Comparison of ENCODE assay signal across 9 mouse cellular contexts in genomic region chr5:93000774-93001757, GRCm38 (mm10). TPM values are rescaled to one million over a fixed set of nuclear protein-coding genes. Genes with fewer than 3 reads are reported as not detected.
A peak's percentile ranks its signal among the peaks of the same experiment; 100 is the strongest.
DNase-seq lines count a peak whose midpoint lies in the region; ATAC-seq lines count a peak whose summit lies in the region.
"Had no signal": no experiment of that assay in that cellular context is flagged by ENCODE, and none has a peak within 500 bp of the region (broad histone marks: within the 10 kb centered on the region; RNA-seq: fewer than 3 reads in every experiment).

No protein-coding gene starts in this region.

- WGBS in hindbrain, embryonic 10.5 days, result 81% methylated on average over 17 of the region's 17 CpGs
- WGBS in hindbrain, embryonic 11.5 days, result 75% methylated on average over 17 of the region's 17 CpGs
- WGBS in embryonic facial prominence, embryonic 15.5 days, result 33% methylated on average over 17 of the region's 17 CpGs

- H3K36me3 ChIP-seq in hindbrain, embryonic 10.5 days, result no peaks in the 10 kb centered on the region
- no peaks in the 10 kb centered on the region for H3K36me3 ChIP-seq in hindbrain, embryonic 11.5 days (ENCODE audit: control insufficient read depth, insufficient read depth, low read length)
- no peaks in the 10 kb centered on the region for H3K36me3 ChIP-seq in embryonic facial prominence, embryonic 15.5 days
- H3K36me3 ChIP-seq in megakaryocyte, embryonic 14.5 days (replicated peaks; ENCODE audit: low read length), result no peaks in the 10 kb centered on the region

- no peak overlapping the region for H3K4me3 ChIP-seq in hindbrain, embryonic 10.5 days
- H3K4me3 ChIP-seq in hindbrain, embryonic 11.5 days (ENCODE audit: low read depth, low read length), result no peak overlapping the region
- no peak overlapping the region for H3K4me3 ChIP-seq in embryonic facial prominence, embryonic 15.5 days (replicated peaks)
- peak overlapping the region; percentile 38 for H3K4me3 ChIP-seq in megakaryocyte, embryonic 14.5 days (replicated peaks)

- no peaks in the 10 kb centered on the region for H3K9me3 ChIP-seq in hindbrain, embryonic 10.5 days
- no peaks in the 10 kb centered on the region for H3K9me3 ChIP-seq in hindbrain, embryonic 11.5 days (ENCODE audit: control insufficient read depth, low read length)
- H3K9me3 ChIP-seq in embryonic facial prominence, embryonic 15.5 days (replicated peaks), result no peaks in the 10 kb centered on the region
- no peaks in the 10 kb centered on the region for H3K9me3 ChIP-seq in megakaryocyte, embryonic 14.5 days

- intact Hi-C loops in heart, postnatal 25 days (cut with DNase I), result loop anchor here (5.0 kb wide), 1 partner anchor 91 kb away; the partner anchor contains the start of gene Sept11
- intact Hi-C loops in left cerebral cortex, postnatal 10 days (cut with DNase I), result no loop called here

- no peak overlapping the region for H3K4me2 ChIP-seq in hindbrain, embryonic 11.5 days (replicated peaks; ENCODE audit: low read depth, low read length)
- H3K4me2 ChIP-seq in embryonic facial prominence, embryonic 15.5 days (replicated peaks), result no peak overlapping the region

- no peak for ATAC-seq in hindbrain, embryonic 11.5 days (ENCODE audit: low FRiP score)
- ATAC-seq in embryonic facial prominence, embryonic 15.5 days (ENCODE audit: insufficient number of reproducible peaks, low FRiP score, low TSS enrichment, low read depth), result no peak
- no peak for ATAC-seq in cerebellum, adult (ENCODE audit: insufficient number of reproducible peaks, low FRiP score, low TSS enrichment)

- peaks cover 38% of the 10 kb centered on the region for H3K4me1 ChIP-seq in hindbrain, embryonic 10.5 days (replicated peaks)
- H3K4me1 ChIP-seq in hindbrain, embryonic 11.5 days (replicated peaks; ENCODE audit: control insufficient read depth, insufficient read depth, low read length), result no peaks in the 10 kb centered on the region
- peaks cover 48% of the 10 kb centered on the region for H3K4me1 ChIP-seq in embryonic facial prominence, embryonic 15.5 days
- H3K4me1 ChIP-seq in megakaryocyte, embryonic 14.5 days, result peaks cover 58% of the 10 kb centered on the region

- no peaks in the 10 kb centered on the region for H3K27me3 ChIP-seq in hindbrain, embryonic 10.5 days (ENCODE audit: insufficient read depth, poor library complexity, severe bottlenecking)
- no peaks in the 10 kb centered on the region for H3K27me3 ChIP-seq in hindbrain, embryonic 11.5 days (ENCODE audit: control insufficient read depth, insufficient read depth, low read length)
- H3K27me3 ChIP-seq in embryonic facial prominence, embryonic 15.5 days, result no peaks in the 10 kb centered on the region
- H3K27me3 ChIP-seq in megakaryocyte, embryonic 14.5 days (replicated peaks), result peaks cover 5% of the 10 kb centered on the region

- H3K27ac ChIP-seq in hindbrain, embryonic 10.5 days, result peak overlapping the region; percentile 75
- H3K27ac ChIP-seq in hindbrain, embryonic 11.5 days (ENCODE audit: low read depth, low read length), result no peak overlapping the region
- peak overlapping the region; percentile 85 for H3K27ac ChIP-seq in embryonic facial prominence, embryonic 15.5 days (replicated peaks)

- DNase-seq in hindbrain, embryonic 10.5 days (ENCODE audit: low spot score), result no peak
- no peak for DNase-seq in hindbrain, embryonic 11.5 days (ENCODE audit: low spot score)
- peak; percentile 45 for DNase-seq in heart, postnatal 25 days (ENCODE audit: low spot score)
- peak; percentile 53 to 58 for DNase-seq in left cerebral cortex, postnatal 10 days (ENCODE audit: extremely low spot score in 1 of 2, low spot score in 2 of 2)
- DNase-seq in adrenal gland, adult 2 months, result no peak

- H3K9ac ChIP-seq in hindbrain, embryonic 11.5 days (ENCODE audit: low read depth, low read length), result no peak overlapping the region
- H3K9ac ChIP-seq in embryonic facial prominence, embryonic 15.5 days, result no peak overlapping the region

RNA-seq across cellular contexts. Expression of gene Sowahb, which starts 43.8 kb away (rescaled TPM):
- 0.47 and 0.86 TPM in 2 replicates for polyA plus RNA-seq in hindbrain, embryonic 10.5 days (2016; fragmentation: Nextera tagmentation; extraction: Ambion mirVana)
- 0.25 and 0.32 TPM in 2 replicates for polyA plus RNA-seq in hindbrain, embryonic 11.5 days (2014; fragmentation: Nextera tagmentation; extraction: Ambion mirVana)
- polyA plus RNA-seq in embryonic facial prominence, embryonic 15.5 days (2015; fragmentation: Nextera tagmentation; extraction: Ambion mirVana), result 0.46 and 0.68 TPM in 2 replicates
- not detected for total RNA-seq in heart, postnatal 25 days (2021)
- total RNA-seq in left cerebral cortex, postnatal 10 days (2021), result 1 to 10 TPM; 3.0 to 3.5 TPM
- 0.09 TPM in 1 of 2 replicates, not detected in the other for polyA plus RNA-seq in megakaryocyte, embryonic 14.5 days (2012; ENCODE audit: insufficient read depth, low replicate concordance)
- under 1 TPM in 1 of 2 experiments, not detected in 1; 0.07 TPM for total RNA-seq in adrenal gland, adult 2 months (2021)
- polyA plus RNA-seq in adrenal gland, adult 2 months (2012; rRNA removed), result not detected in 2 replicates
- polyA plus RNA-seq: testis, adult 2 months had no signal

Comparison
In these comparisons a context has a peak if more than half of its experiments do, and no peak if none do; other contexts are left out.
1. DNase-seq: peak in heart, postnatal 25 days (single experiment) and left cerebral cortex, postnatal 10 days (2 of 2); none in hindbrain, embryonic 10.5 days (single experiment), hindbrain, embryonic 11.5 days (single experiment) and adrenal gland, adult 2 months (single experiment).